In the genomic region with DNA sequence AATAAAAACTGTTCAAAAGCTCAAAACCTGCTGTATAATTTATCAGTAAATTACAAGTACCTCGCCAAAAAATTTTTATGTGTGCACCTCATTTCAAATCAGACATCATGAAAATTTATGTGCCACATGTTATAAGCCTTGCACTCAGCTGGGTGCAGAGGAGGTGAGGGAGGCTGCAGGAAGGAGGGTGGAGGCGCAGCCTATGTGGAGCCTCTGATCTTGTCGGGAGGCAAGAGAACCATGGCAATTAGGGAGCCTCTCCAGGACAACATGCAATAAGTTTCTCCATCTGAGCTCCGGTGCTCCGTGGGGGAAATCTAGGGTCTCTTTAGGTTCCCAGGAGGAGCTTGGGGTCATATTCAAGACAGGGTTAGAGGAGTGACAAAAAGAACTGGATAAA, we compare ENCODE assay signal across 11 mouse cellular contexts. TPM values are rescaled to one million over a fixed set of nuclear protein-coding genes. Genes with fewer than 3 reads are reported as not detected.
DNase-seq lines count a peak whose midpoint lies in the region; ATAC-seq and TF ChIP-seq lines count a peak whose summit lies in the region.
"Had no signal": no experiment of that assay in that cellular context is flagged by ENCODE, and none has a peak within 500 bp of the region (broad histone marks: within the 10 kb centered on the region; RNA-seq: fewer than 3 reads in every experiment).

No protein-coding gene starts in this region.

- peaks cover 16% of the 10 kb centered on the region for H3K4me1 ChIP-seq in heart, embryonic 15.5 days (replicated peaks)
- H3K4me1 ChIP-seq in liver, embryonic 15.5 days (replicated peaks), result peaks cover 58% of the 10 kb centered on the region
- no peaks in the 10 kb centered on the region for H3K4me1 ChIP-seq in midbrain, embryonic 11.5 days (ENCODE audit: control insufficient read depth, insufficient read depth, low read length)

- no peak for DNase-seq in frontal cortex, postnatal 14 days (ENCODE audit: low spot score in 2 of 2)
- DNase-seq in layer of hippocampus, adult 2 months (ENCODE audit: low spot score in 2 of 2), result no peak
- no peak for DNase-seq in layer of hippocampus, adult 11-12 months (ENCODE audit: low spot score)
- no peak for DNase-seq in midbrain, embryonic 11.5 days (ENCODE audit: low spot score, missing footprints)
- DNase-seq: embryo, embryonic 11 days had no signal

- WGBS in heart, embryonic 15.5 days, result 42% methylated on average over 5 of the region's 5 CpGs
- WGBS in liver, embryonic 15.5 days (ENCODE audit: insufficient replicate concordance), result 16% methylated on average over 5 of the region's 5 CpGs
- WGBS in midbrain, embryonic 11.5 days, result 62% methylated on average over 5 of the region's 5 CpGs

- H3K4me2 ChIP-seq in heart, embryonic 15.5 days, result peak overlapping the region; percentile 52; the same call in 1 of the 2 replicates
- H3K4me2 ChIP-seq in liver, embryonic 15.5 days, result peak overlapping the region; percentile 51
- H3K4me2 ChIP-seq in midbrain, embryonic 11.5 days, result no peak overlapping the region
- H3K4me2 ChIP-seq: forebrain, embryonic 13.5 days had no signal

- H3K9ac ChIP-seq in heart, embryonic 15.5 days, result no peak overlapping the region
- H3K9ac ChIP-seq in liver, embryonic 15.5 days, result no peak overlapping the region
- H3K9ac ChIP-seq in midbrain, embryonic 11.5 days (ENCODE audit: low read length), result no peak overlapping the region
- H3K9ac ChIP-seq: forebrain, embryonic 13.5 days; neural tube, embryonic 12.5 days had no signal

- H3K4me3 ChIP-seq in layer of hippocampus, adult 2 months, result no peak overlapping the region
- no peak overlapping the region for H3K4me3 ChIP-seq in heart, embryonic 15.5 days
- H3K4me3 ChIP-seq in liver, embryonic 15.5 days (replicated peaks), result no peak overlapping the region
- H3K4me3 ChIP-seq in midbrain, embryonic 11.5 days (ENCODE audit: low read depth, low read length), result no peak overlapping the region
- H3K4me3 ChIP-seq: forebrain, embryonic 13.5 days; neural tube, embryonic 12.5 days had no signal

- peak; percentile 56 for ATAC-seq in frontal cortex, adult (ENCODE audit: low TSS enrichment)
- ATAC-seq in heart, embryonic 15.5 days (replicated peaks; ENCODE audit: insufficient number of reproducible peaks, insufficient read depth, low FRiP score, low read depth), result no peak
- ATAC-seq in liver, embryonic 15.5 days (ENCODE audit: insufficient read depth), result peak; percentile 60
- no peak for ATAC-seq in inflammation-experienced regulatory T-cells, adult 6 months
- no peak for ATAC-seq in midbrain, embryonic 11.5 days (ENCODE audit: low FRiP score)

- peak overlapping the region; percentile 86 for H3K27ac ChIP-seq in layer of hippocampus, adult 2 months
- H3K27ac ChIP-seq in heart, embryonic 15.5 days, result no peak overlapping the region
- H3K27ac ChIP-seq in liver, embryonic 15.5 days (replicated peaks), result no peak overlapping the region
- no peak overlapping the region for H3K27ac ChIP-seq in midbrain, embryonic 11.5 days (ENCODE audit: low read depth, low read length)
- H3K27ac ChIP-seq: forebrain, embryonic 13.5 days; neural tube, embryonic 12.5 days had no signal

- TF ChIP-seq CTCF in layer of hippocampus, adult 2 months (conservative IDR thresholded peaks at IDR 0.05), result no peak

- H3K27me3 ChIP-seq in heart, embryonic 15.5 days, result no peaks in the 10 kb centered on the region
- no peaks in the 10 kb centered on the region for H3K27me3 ChIP-seq in liver, embryonic 15.5 days
- H3K27me3 ChIP-seq in midbrain, embryonic 11.5 days (ENCODE audit: control insufficient read depth, insufficient read depth, low read length), result no peaks in the 10 kb centered on the region
- H3K27me3 ChIP-seq: forebrain, embryonic 13.5 days; neural tube, embryonic 12.5 days had no signal

- H3K9me3 ChIP-seq in heart, embryonic 15.5 days (replicated peaks), result no peaks in the 10 kb centered on the region
- H3K9me3 ChIP-seq in liver, embryonic 15.5 days (replicated peaks), result no peaks in the 10 kb centered on the region
- H3K9me3 ChIP-seq in midbrain, embryonic 11.5 days (ENCODE audit: control insufficient read depth, low read length), result no peaks in the 10 kb centered on the region
- H3K9me3 ChIP-seq: forebrain, embryonic 13.5 days; neural tube, embryonic 12.5 days had no signal

- H3K36me3 ChIP-seq in heart, embryonic 15.5 days, result no peaks in the 10 kb centered on the region
- H3K36me3 ChIP-seq in liver, embryonic 15.5 days (replicated peaks), result no peaks in the 10 kb centered on the region
- no peaks in the 10 kb centered on the region for H3K36me3 ChIP-seq in midbrain, embryonic 11.5 days (ENCODE audit: control insufficient read depth, insufficient read depth, low read length)
- H3K36me3 ChIP-seq: neural tube, embryonic 12.5 days had no signal

RNA-seq across cellular contexts. Expression of a gene that starts 12.0 kb away (rescaled TPM):
- 10 to 100 TPM in 1 of 2 experiments, 1 to 10 TPM in 1; 9.6 to 14.0 TPM for total RNA-seq in layer of hippocampus, adult 2 months (2021)
- polyA plus RNA-seq in heart, embryonic 15.5 days (2015; fragmentation: Nextera tagmentation; extraction: Ambion mirVana), result 9.0 and 10.2 TPM in 2 replicates
- 5.6 and 6.4 TPM in 2 replicates for polyA plus RNA-seq in liver, embryonic 15.5 days (2015; fragmentation: Nextera tagmentation; extraction: Ambion mirVana)
- polyA plus RNA-seq in inflammation-experienced regulatory T-cells, adult 6 months (2017; shearing (Covaris generic)), result 10 to 100 TPM; 11.7 to 19.8 (median 13.9) TPM
- 7.7 and 8.5 TPM in 2 replicates for polyA plus RNA-seq in midbrain, embryonic 11.5 days (2014; fragmentation: Nextera tagmentation; extraction: Ambion mirVana)

RNA-seq across cellular contexts. Expression of a gene that starts 14.8 kb away (rescaled TPM):
- total RNA-seq in layer of hippocampus, adult 2 months (2021), result 1,000 to 10,000 TPM; 1,464 to 1,512 TPM
- polyA plus RNA-seq in heart, embryonic 15.5 days (2015; fragmentation: Nextera tagmentation; extraction: Ambion mirVana), result 5.9 and 6.3 TPM in 2 replicates
- polyA plus RNA-seq in liver, embryonic 15.5 days (2015; fragmentation: Nextera tagmentation; extraction: Ambion mirVana), result 5.4 and 6.2 TPM in 2 replicates
- 10 to 100 TPM in 1 of 3 experiments, under 1 TPM in 1, not detected in 1; 0.58 to 21.3 TPM for polyA plus RNA-seq in inflammation-experienced regulatory T-cells, adult 6 months (2017; shearing (Covaris generic))
- polyA plus RNA-seq in midbrain, embryonic 11.5 days (2014; fragmentation: Nextera tagmentation; extraction: Ambion mirVana), result 2.5 and 2.9 TPM in 2 replicates

RNA-seq across cellular contexts. Expression of a gene that starts 28.4 kb away (rescaled TPM):
- total RNA-seq in layer of hippocampus, adult 2 months (2021), result 1 to 10 TPM; 2.5 to 3.7 TPM
- 2.3 and 2.5 TPM in 2 replicates for polyA plus RNA-seq in heart, embryonic 15.5 days (2015; fragmentation: Nextera tagmentation; extraction: Ambion mirVana)
- 0.29 and 0.32 TPM in 2 replicates for polyA plus RNA-seq in liver, embryonic 15.5 days (2015; fragmentation: Nextera tagmentation; extraction: Ambion mirVana)
- under 1 TPM in 1 of 3 experiments, not detected in 2; 0.54 TPM for polyA plus RNA-seq in inflammation-experienced regulatory T-cells, adult 6 months (2017; shearing (Covaris generic))
- 0.44 TPM in 1 of 2 replicates, not detected in the other for polyA plus RNA-seq in midbrain, embryonic 11.5 days (2014; fragmentation: Nextera tagmentation; extraction: Ambion mirVana)

RNA-seq across cellular contexts. Expression of a gene that starts 39.6 kb away (rescaled TPM):
- 10 to 100 TPM; 18.3 to 19.3 TPM for total RNA-seq in layer of hippocampus, adult 2 months (2021)
- 76.9 and 89.3 TPM in 2 replicates for polyA plus RNA-seq in heart, embryonic 15.5 days (2015; fragmentation: Nextera tagmentation; extraction: Ambion mirVana)
- 14.5 and 17.9 TPM in 2 replicates for polyA plus RNA-seq in liver, embryonic 15.5 days (2015; fragmentation: Nextera tagmentation; extraction: Ambion mirVana)
- polyA plus RNA-seq in inflammation-experienced regulatory T-cells, adult 6 months (2017; shearing (Covaris generic)), result under 1 TPM in 1 of 3 experiments, not detected in 2; 0.69 TPM
- 25.1 and 29.6 TPM in 2 replicates for polyA plus RNA-seq in midbrain, embryonic 11.5 days (2014; fragmentation: Nextera tagmentation; extraction: Ambion mirVana)

RNA-seq across cellular contexts. Expression of a gene that starts 46.1 kb away (rescaled TPM):
- total RNA-seq in layer of hippocampus, adult 2 months (2021), result 1 to 10 TPM; 1.5 to 1.9 TPM
- polyA plus RNA-seq in heart, embryonic 15.5 days (2015; fragmentation: Nextera tagmentation; extraction: Ambion mirVana), result 5.7 and 9.3 TPM in 2 replicates
- 1.3 and 1.5 TPM in 2 replicates for polyA plus RNA-seq in liver, embryonic 15.5 days (2015; fragmentation: Nextera tagmentation; extraction: Ambion mirVana)
- 1 to 10 TPM in 2 of 3 experiments, not detected in 1; 1.2 to 1.4 TPM for polyA plus RNA-seq in inflammation-experienced regulatory T-cells, adult 6 months (2017; shearing (Covaris generic))
- 13.6 and 14.6 TPM in 2 replicates for polyA plus RNA-seq in midbrain, embryonic 11.5 days (2014; fragmentation: Nextera tagmentation; extraction: Ambion mirVana)

Comparison
In these comparisons a context has a peak if more than half of its experiments do, and no peak if none do; other contexts are left out.
1. ATAC-seq: peak in frontal cortex, adult (single experiment) and liver, embryonic 15.5 days (single experiment); none in heart, embryonic 15.5 days (single experiment), inflammation-experienced regulatory T-cells, adult 6 months (single experiment) and midbrain, embryonic 11.5 days (single experiment).